Mouse (Mus musculus) spleen, adult 2 months (tissue): Measurements from ENCODE around the gene Slc3a2.

Experiments used
- CTCF ChIP-seq: fragments of 200-500 bp; IDR thresholded peaks from 2 replicates; pipeline ENCODE4 v1.5.1; 2011; ENCODE audit warnings: mild to moderate bottlenecking, inconsistent platforms; ENCODE audit not compliant: insufficient read depth, insufficient read length, insufficient replicate concordance; ENCODE audit errors: extremely low read depth
- POLR2A ChIP-seq: fragments of 200-500 bp; IDR thresholded peaks from 2 replicates; pipeline ENCODE4 v1.6.1; 2011; ENCODE audit warnings: low read depth, low read length, inconsistent platforms

GRCm38 (mm10) chr19:8714653-8715481 is 8.3 kb downstream of the Slc3a2 start:
- TF ChIP-seq CTCF (no peak), POLR2A (no peak)
